Mouse (Mus musculus) liver, postnatal 0 days (tissue): ENCODE results near the gene Zfr2. TPM values are rescaled to one million over a fixed set of nuclear protein-coding genes. Genes with fewer than 3 reads are reported as not detected.
A peak's percentile ranks its signal among the peaks of the same experiment; 100 is the strongest.

Experiments
- ATAC-seq: fragments of 200-750 bp; cut with Nextera tagmentation; 2 replicates; pipeline ENCODE4 v1.8.0; 2017; ENCODE audit warnings: mild to moderate bottlenecking, moderate library complexity
- DNase-seq: peaks from one replicate; pipeline ENCODE4 v3.0.0-alpha.2; 2016
- H3K27ac ChIP-seq: fragments of 300-500 bp; sonication (generic); 2 replicates; pipeline ENCODE4 v1.5.1; 2014; ENCODE audit warnings: antibody characterized with exemption, moderate library complexity, mild to moderate bottlenecking, low read depth
- H3K27me3 ChIP-seq: fragments of 300-500 bp; sonication (generic); 2 replicates; pipeline ENCODE4 v1.6.1; 2014; ENCODE audit warnings: low read length, control low read depth, mixed read lengths; ENCODE audit not compliant: insufficient read depth
- H3K36me3 ChIP-seq: fragments of 300-500 bp; sonication (generic); replicated peaks from 2 replicates; pipeline ENCODE4 v1.6.1; 2014; ENCODE audit warnings: mild to moderate bottlenecking, control low read depth, low read length, moderate library complexity, mixed read lengths; ENCODE audit not compliant: insufficient read depth
- H3K4me1 ChIP-seq: fragments of 300-500 bp; sonication (generic); 2 replicates; pipeline ENCODE4 v1.6.1; 2014; ENCODE audit warnings: antibody characterized with exemption, mild to moderate bottlenecking, control low read depth; ENCODE audit not compliant: insufficient read depth
- H3K4me2 ChIP-seq: fragments of 300-500 bp; sonication (generic); 2 replicates; pipeline ENCODE4 v1.6.1; 2014; ENCODE audit warnings: low read depth, mild to moderate bottlenecking, low read length, moderate library complexity, mixed read lengths
- H3K4me3 ChIP-seq: fragments of 300-500 bp; sonication (generic); 2 replicates; pipeline ENCODE4 v1.5.1; 2014; ENCODE audit warnings: low read depth, low read length
- H3K9ac ChIP-seq: fragments of 300-500 bp; sonication (generic); replicated peaks from 2 replicates; pipeline ENCODE4 v1.6.1; 2014; ENCODE audit warnings: mild to moderate bottlenecking, moderate library complexity
- H3K9me3 ChIP-seq: fragments of 300-500 bp; sonication (generic); 2 replicates; pipeline ENCODE4 v1.6.1; 2016; ENCODE audit warnings: mild to moderate bottlenecking, control low read depth, low read length, mixed read lengths
- CTCF ChIP-seq: sonication (generic); IDR thresholded peaks from 2 replicates; pipeline ENCODE4 v1.5.1; 2016; ENCODE audit warnings: antibody characterized with exemption, low read depth
- EP300 ChIP-seq: IDR thresholded peaks from 2 replicates; pipeline ENCODE4 v1.6.1; 2016; ENCODE audit warnings: antibody characterized with exemption, low read depth, mild to moderate bottlenecking
- WGBS: fragments of 180-500 bp; shearing (Covaris S2); extraction: QIAGEN DNeasy Blood & Tissue Kit; methylation state at CpG from one replicate; pipeline ENCODE4 v1.1.7; 2014; ENCODE audit not compliant: insufficient replicate concordance; 5-methylcytosine and 5-hydroxymethylcytosine counted together
- microRNA-seq: library from miRNA; unstranded; fragments of <30 nt; microRNA quantifications from one replicate; pipeline ENCODE4, GENCODE M21; 2016
- polyA plus RNA-seq: library from polyadenylated mRNA; unstranded; fragments of >200 nt; fragmentation: Nextera tagmentation; extraction: Ambion mirVana; gene quantifications from 2 replicates; pipeline ENCODE4 v1.2.1, GENCODE M21; 2015

Zfr2 gene
- polyA plus RNA-seq, 1 experiment from 2014 or later, result 0.61 TPM

- no peak for DNase-seq
- Histone ChIP-seq H3K27ac (no peak overlapping the region), H3K9ac (no peak overlapping the region), H3K4me3 (no peak overlapping the region), H3K36me3 (peaks cover 3% of the 10 kb centered on the region), H3K27me3 (no peaks in the 10 kb centered on the region), H3K9me3 (no peaks in the 10 kb centered on the region), H3K4me2 (no peak overlapping the region), H3K4me1 (peaks cover 80% of the 10 kb centered on the region)
- TF ChIP-seq EP300, result no peak
- no peak for TF ChIP-seq CTCF
- 60% methylated on average over 9 of the region's 9 CpGs for WGBS
- no peak for ATAC-seq
These were observed 68.4 kb downstream of the Zfr2 start for GRCm38 (mm10) chr10:81301321-81301720.

Small RNA genes within 50 kb of the gene (microRNA-seq; reads per million reads assigned to microRNA genes)
- 11.8 reads per million, percentile 21 among the genes with 10 or more reads in this experiment for gene Mir3057

Other genes with a start within 250 kb of the Zfr2 start
- 1.3 TPM in 2 replicates for gene Gng7, start 218.2 kb upstream of the Zfr2 start, polyA plus RNA-seq
- not detected in 2 replicates for gene Diras1, start 207.5 kb upstream of the Zfr2 start, polyA plus RNA-seq
- 4.6 and 4.7 TPM in 2 replicates for gene Slc39a3, start 195.7 kb upstream of the Zfr2 start, polyA plus RNA-seq
- gene Sgta, start 173.0 kb upstream of the Zfr2 start, polyA plus RNA-seq, result 50.2 and 50.6 TPM in 2 replicates
- 7.4 and 8.1 TPM in 2 replicates for gene Thop1, start 163.1 kb upstream of the Zfr2 start, polyA plus RNA-seq
- 181 and 183 TPM in 2 replicates for gene Creb3l3, start 134.3 kb upstream of the Zfr2 start, polyA plus RNA-seq
- 93.2 and 93.9 TPM in 2 replicates for gene Map2k2, start 127.2 kb upstream of the Zfr2 start, polyA plus RNA-seq
- 29.7 and 33.8 TPM in 2 replicates for gene Zbtb7a, start 97.9 kb upstream of the Zfr2 start, polyA plus RNA-seq
- gene Pias4, start 65.2 kb upstream of the Zfr2 start, polyA plus RNA-seq, result 14.6 and 16.1 TPM in 2 replicates
- 310 and 313 TPM in 2 replicates for gene Eef2, start 56.5 kb upstream of the Zfr2 start, polyA plus RNA-seq
- 15.3 and 17.2 TPM in 2 replicates for gene Dapk3, start 50.1 kb upstream of the Zfr2 start, polyA plus RNA-seq
- not detected in 2 replicates for gene 4930442H23Rik, start 49.3 kb upstream of the Zfr2 start, polyA plus RNA-seq
- not detected in 2 replicates for gene Nmrk2, start 31.1 kb upstream of the Zfr2 start, polyA plus RNA-seq
- not detected in 2 replicates for gene Atcay, start 2.3 kb upstream of the Zfr2 start, polyA plus RNA-seq
- 1.7 TPM in 2 replicates for gene Matk, start 19.8 kb downstream of the Zfr2 start, polyA plus RNA-seq
- gene Mrpl54, start 33.8 kb downstream of the Zfr2 start, polyA plus RNA-seq, result 110 and 112 TPM in 2 replicates
- gene Apba3, start 33.8 kb downstream of the Zfr2 start, polyA plus RNA-seq, result 21.1 and 23.2 TPM in 2 replicates
- gene Tjp3, start 58.4 kb downstream of the Zfr2 start, polyA plus RNA-seq, result 1.7 and 1.8 TPM in 2 replicates
- gene Pip5k1c, start 59.8 kb downstream of the Zfr2 start, polyA plus RNA-seq, result 8.8 and 9.7 TPM in 2 replicates
- 12.4 and 12.9 TPM in 2 replicates for gene Cactin, start 87.9 kb downstream of the Zfr2 start, polyA plus RNA-seq
- 5.2 and 5.4 TPM in 2 replicates for gene Tbxa2r, start 95.6 kb downstream of the Zfr2 start, polyA plus RNA-seq
- 0.02 and 0.08 TPM in 2 replicates for gene Gipc3, start 110.1 kb downstream of the Zfr2 start, polyA plus RNA-seq
- gene Hmg20b, start 117.3 kb downstream of the Zfr2 start, polyA plus RNA-seq, result 26.4 and 27.1 TPM in 2 replicates
- 6.8 and 7.9 TPM in 2 replicates for gene Mfsd12, start 124.3 kb downstream of the Zfr2 start, polyA plus RNA-seq
- 0.71 and 0.94 TPM in 2 replicates for gene 4930404N11Rik, start 132.7 kb downstream of the Zfr2 start, polyA plus RNA-seq
- gene Fzr1, start 145.4 kb downstream of the Zfr2 start, polyA plus RNA-seq, result 69.7 and 74.6 TPM in 2 replicates
- 39.3 and 42.1 TPM in 2 replicates for gene Dohh, start 151.3 kb downstream of the Zfr2 start, polyA plus RNA-seq
- gene Gm48551, start 151.3 kb downstream of the Zfr2 start, polyA plus RNA-seq, result 0.40 and 0.70 TPM in 2 replicates
- not detected in 2 replicates for gene Gm48552, start 155.8 kb downstream of the Zfr2 start, polyA plus RNA-seq
- 1.7 and 2.0 TPM in 2 replicates for gene Smim24, start 159.9 kb downstream of the Zfr2 start, polyA plus RNA-seq
- gene Nfic, start 222.5 kb downstream of the Zfr2 start, polyA plus RNA-seq, result 19.6 and 21.1 TPM in 2 replicates
- gene Celf5, start 249.6 kb downstream of the Zfr2 start, polyA plus RNA-seq, result not detected in 2 replicates